Mouse (Mus musculus) kidney, postnatal 0 days (tissue): ENCODE results near the gene Bola1. TPM values are rescaled to one million over a fixed set of nuclear protein-coding genes. Genes with fewer than 3 reads are reported as not detected.
A peak's percentile ranks its signal among the peaks of the same experiment; 100 is the strongest.

Experiments used
- ATAC-seq: fragments of 200-750 bp; cut with Nextera tagmentation; replicated peaks from 2 replicates; pipeline ENCODE4 v1.8.0; 2017; ENCODE audit warnings: low read depth, moderate number of reproducible peaks, moderate TSS enrichment, moderate library complexity; ENCODE audit not compliant: low FRiP score
- DNase-seq: peaks from one replicate; pipeline ENCODE4 v3.0.0-alpha.2; 2016; ENCODE audit warnings: low spot score
- H3K27ac ChIP-seq: fragments of 300-500 bp; sonication (generic); 2 replicates; pipeline ENCODE4 v1.5.1; 2014; ENCODE audit warnings: mild to moderate bottlenecking
- H3K27me3 ChIP-seq: fragments of 300-500 bp; sonication (generic); 2 replicates; pipeline ENCODE4 v1.6.1; 2014; ENCODE audit warnings: low read length, mixed read lengths; ENCODE audit not compliant: insufficient read depth
- H3K36me3 ChIP-seq: fragments of 300-500 bp; sonication (generic); 2 replicates; pipeline ENCODE4 v1.6.1; 2014; ENCODE audit warnings: low read length, mixed read lengths; ENCODE audit not compliant: insufficient read depth
- H3K4me1 ChIP-seq: fragments of 300-500 bp; sonication (generic); replicated peaks from 2 replicates; pipeline ENCODE4 v1.6.1; 2014; ENCODE audit warnings: antibody characterized with exemption, low read length, mixed read lengths; ENCODE audit not compliant: insufficient read depth
- H3K4me2 ChIP-seq: fragments of 300-500 bp; sonication (generic); 2 replicates; pipeline ENCODE4 v1.6.1; 2014; ENCODE audit warnings: mild to moderate bottlenecking, low read length, moderate library complexity, mixed read lengths
- H3K4me3 ChIP-seq: fragments of 300-500 bp; sonication (generic); replicated peaks from 2 replicates; pipeline ENCODE4 v1.5.1; 2014; ENCODE audit warnings: low read depth, low read length
- H3K9ac ChIP-seq: fragments of 300-500 bp; sonication (generic); 2 replicates; pipeline ENCODE4 v1.6.1; 2014; ENCODE audit warnings: low read depth, low read length
- H3K9me3 ChIP-seq: fragments of 300-500 bp; sonication (generic); replicated peaks from 2 replicates; pipeline ENCODE4 v1.6.1; 2016; ENCODE audit warnings: low read length, inconsistent platforms, mixed read lengths
- CTCF ChIP-seq: IDR thresholded peaks from 2 replicates; pipeline ENCODE4 v1.5.1; 2016; ENCODE audit warnings: antibody characterized with exemption, low read depth, mild to moderate bottlenecking, moderate library complexity
- WGBS: fragments of 180-500 bp; shearing (Covaris S2); extraction: QIAGEN DNeasy Blood & Tissue Kit; methylation state at CpG from one replicate; pipeline ENCODE4 v1.1.7; 2014; 5-methylcytosine and 5-hydroxymethylcytosine counted together
- polyA plus RNA-seq: library from polyadenylated mRNA; unstranded; fragments of >200 nt; fragmentation: Nextera tagmentation; extraction: Ambion mirVana; gene quantifications from 2 replicates; pipeline ENCODE4 v1.2.1, GENCODE M21; 2015

The Bola1 gene
- polyA plus RNA-seq, 1 experiment from 2014 or later: 70.5 TPM

GRCm38 (mm10) chr3:96195616-96196313 is 23.7 kb downstream of the Bola1 start:
- WGBS: 93% methylated on average over 11 of the region's 11 CpGs
- peaks cover 12% of the 10 kb centered on the region for H3K4me1 ChIP-seq
- H3K27ac ChIP-seq: no peak overlapping the region
- no peaks in the 10 kb centered on the region for H3K9me3 ChIP-seq
- no peak for DNase-seq
- H3K4me2 ChIP-seq: no peak overlapping the region
- H3K4me3 ChIP-seq: no peak overlapping the region
- H3K27me3 ChIP-seq: no peaks in the 10 kb centered on the region
- no peak overlapping the region for H3K9ac ChIP-seq
- H3K36me3 ChIP-seq: no peaks in the 10 kb centered on the region
- no peak for ATAC-seq
- peak; percentile 29; the same call in 1 of the 2 replicates for TF ChIP-seq CTCF

DNA sequence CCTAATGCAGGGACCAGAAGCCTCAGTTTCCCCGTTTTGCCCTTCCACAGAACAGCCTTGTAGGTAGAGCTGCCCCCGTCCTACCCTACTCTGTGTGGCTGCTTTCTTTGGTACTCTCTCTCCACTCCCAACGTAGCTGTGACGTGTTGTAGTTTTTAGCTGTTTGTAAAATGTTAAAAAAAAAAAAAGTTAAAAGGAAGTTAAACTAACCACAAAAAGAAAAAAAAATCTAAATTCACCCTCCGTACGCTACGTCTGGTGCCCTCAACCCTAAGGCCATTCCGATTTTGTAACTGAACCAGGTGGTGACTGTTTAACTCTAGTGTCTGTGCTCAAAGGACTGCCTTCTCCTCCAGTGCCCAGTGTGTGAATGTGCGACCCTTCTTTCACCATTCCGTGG is 24.5 kb downstream of the Bola1 start:
- Histone ChIP-seq H3K4me3 (no peak overlapping the region), H3K36me3 (no peaks in the 10 kb centered on the region), H3K9ac (no peak overlapping the region), H3K9me3 (no peaks in the 10 kb centered on the region), H3K27ac (no peak overlapping the region), H3K27me3 (no peaks in the 10 kb centered on the region), H3K4me1 (peaks cover 12% of the 10 kb centered on the region), H3K4me2 (no peak overlapping the region)
- ATAC-seq: no peak
- TF ChIP-seq CTCF: no peak
- 87% methylated on average over 10 of the region's 10 CpGs for WGBS
- DNase-seq: no peak

- no peak for DNase-seq
- no peak overlapping the region for H3K4me3 ChIP-seq
- no peaks in the 10 kb centered on the region for H3K36me3 ChIP-seq
- H3K27ac ChIP-seq: no peak overlapping the region
- no peak for ATAC-seq
- no peak for TF ChIP-seq CTCF
- peaks cover 12% of the 10 kb centered on the region for H3K4me1 ChIP-seq
- 67% methylated on average over 12 of the region's 12 CpGs for WGBS
- H3K9ac ChIP-seq: no peak overlapping the region
- H3K27me3 ChIP-seq: no peaks in the 10 kb centered on the region
- H3K4me2 ChIP-seq: no peak overlapping the region
- H3K9me3 ChIP-seq: no peaks in the 10 kb centered on the region
These were observed 26.5 kb downstream of the Bola1 start for GRCm38 (mm10) chr3:96192977-96193376.

GRCm38 (mm10) chr3:96182382-96182776 is 37.1 kb downstream of the Bola1 start:
- 12% methylated on average over 4 of the region's 4 CpGs for WGBS
- peak overlapping the region; percentile 82 for H3K4me2 ChIP-seq
- no peak for TF ChIP-seq CTCF
- no peaks in the 10 kb centered on the region for H3K9me3 ChIP-seq
- peak overlapping the region; percentile 15; the same call in 1 of the 2 replicates for H3K27ac ChIP-seq
- peaks cover 9% of the 10 kb centered on the region for H3K36me3 ChIP-seq
- no peaks in the 10 kb centered on the region for H3K27me3 ChIP-seq
- peak; percentile 41 for DNase-seq
- peaks cover 15% of the 10 kb centered on the region; the same call in 1 of the 2 replicates for H3K4me1 ChIP-seq
- no peak overlapping the region for H3K4me3 ChIP-seq
- ATAC-seq: no peak
- no peak overlapping the region for H3K9ac ChIP-seq

GRCm38 (mm10) chr3:96181510-96182381 is 37.8 kb downstream of the Bola1 start:
- no peaks in the 10 kb centered on the region for H3K9me3 ChIP-seq
- no peaks in the 10 kb centered on the region for H3K27me3 ChIP-seq
- DNase-seq: no peak
- peaks cover 15% of the 10 kb centered on the region; the same call in 1 of the 2 replicates for H3K4me1 ChIP-seq
- 37% methylated on average over 12 of the region's 12 CpGs for WGBS
- H3K9ac ChIP-seq: peak overlapping the region; percentile 42
- H3K4me3 ChIP-seq: peak overlapping the region; percentile 56
- peak overlapping the region; percentile 82 for H3K4me2 ChIP-seq
- peak overlapping the region; percentile 15; the same call in 1 of the 2 replicates for H3K27ac ChIP-seq
- ATAC-seq: peak; percentile 30; the same call in 1 of the 2 replicates
- H3K36me3 ChIP-seq: peaks cover 12% of the 10 kb centered on the region
- TF ChIP-seq CTCF: no peak

- Histone ChIP-seq H3K9ac (peak within 1 kb of the TSS; percentile 65), H3K36me3 (peaks cover 20% of the 10 kb centered on the region), H3K4me2 (peak within 1 kb of the TSS; percentile 82), H3K4me1 (peaks cover 15% of the 10 kb centered on the region; the same call in 1 of the 2 replicates), H3K27ac (peak within 1 kb of the TSS; percentile 15; the same call in 1 of the 2 replicates), H3K4me3 (peak within 1 kb of the TSS; percentile 56), H3K27me3 (no peaks in the 10 kb centered on the region), H3K9me3 (no peaks in the 10 kb centered on the region)
- DNase-seq (peak; percentile 59), ATAC-seq (peak; percentile 57)
- WGBS: 2% methylated on average over 18 of the region's 23 CpGs
- no peak for TF ChIP-seq CTCF
These were observed 38.6 kb downstream of the Bola1 start, which contains the start of gene Sv2a for GRCm38 (mm10) chr3:96180727-96181477. Gene Sv2a, plus strand, starts transcription at chr3:96181151.
